Mouse (Mus musculus) stomach, embryonic 14.5 days (tissue): ENCODE measurements around the gene Cox6b2. TPM values are rescaled to one million over a fixed set of nuclear protein-coding genes. Genes with fewer than 3 reads are reported as not detected.

ENCODE experiments used
- ATAC-seq: fragments of 200-750 bp; cut with Nextera tagmentation; 2 replicates; pipeline ENCODE4 v1.8.0; 2017; ENCODE audit warnings: low read depth, moderate TSS enrichment; ENCODE audit not compliant: insufficient number of reproducible peaks, insufficient read depth, low FRiP score
- H3K27ac ChIP-seq: fragments of 300-500 bp; sonication (generic); 2 replicates; pipeline ENCODE4 v1.5.1; 2014; ENCODE audit warnings: mild to moderate bottlenecking, low read length, moderate library complexity, mixed read lengths
- H3K27me3 ChIP-seq: fragments of 300-500 bp; sonication (generic); 2 replicates; pipeline ENCODE4 v1.6.1; 2014; ENCODE audit warnings: low read length, control low read depth, mixed read lengths; ENCODE audit not compliant: control insufficient read depth, insufficient read depth
- H3K36me3 ChIP-seq: fragments of 300-500 bp; sonication (generic); 2 replicates; pipeline ENCODE4 v1.6.1; 2014; ENCODE audit warnings: mild to moderate bottlenecking, control low read depth, low read length, moderate library complexity, mixed read lengths; ENCODE audit not compliant: control insufficient read depth, insufficient read depth
- H3K4me1 ChIP-seq: fragments of 300-500 bp; sonication (generic); 2 replicates; pipeline ENCODE4 v1.6.1; 2014; ENCODE audit warnings: low read length, control low read depth, mixed read lengths; ENCODE audit not compliant: control insufficient read depth, insufficient read depth
- H3K4me2 ChIP-seq: fragments of 300-500 bp; sonication (generic); replicated peaks from 2 replicates; pipeline ENCODE4 v1.6.1; 2014; ENCODE audit warnings: low read depth, low read length, control low read depth
- H3K4me3 ChIP-seq: fragments of 300-500 bp; sonication (generic); 2 replicates; pipeline ENCODE4 v1.5.1; 2014; ENCODE audit warnings: low read depth, low read length, control low read depth
- H3K9ac ChIP-seq: fragments of 300-500 bp; sonication (generic); replicated peaks from 2 replicates; pipeline ENCODE4 v1.6.1; 2014; ENCODE audit warnings: low read depth, mild to moderate bottlenecking, control low read depth, low read length, moderate library complexity, mixed read lengths
- H3K9me3 ChIP-seq: fragments of 300-500 bp; sonication (generic); 2 replicates; pipeline ENCODE4 v1.6.1; 2016; ENCODE audit warnings: low read depth, low read length, control low read depth; ENCODE audit not compliant: control insufficient read depth
- WGBS: fragments of 180-500 bp; shearing (Covaris S2); extraction: QIAGEN DNeasy Blood & Tissue Kit; methylation state at CpG from one replicate; pipeline ENCODE4 v1.1.7; 2014; 5-methylcytosine and 5-hydroxymethylcytosine counted together
- polyA plus RNA-seq: library from polyadenylated mRNA; unstranded; fragments of >200 nt; fragmentation: Nextera tagmentation; extraction: Ambion mirVana; gene quantifications from 2 replicates; pipeline ENCODE4 v1.2.1, GENCODE M21; 2014

Cox6b2 gene
- polyA plus RNA-seq, 1 experiment from 2014 or later, result 85.2 TPM

- no peak overlapping the region for H3K9ac ChIP-seq
- peaks cover 14% of the 10 kb centered on the region for H3K27me3 ChIP-seq
- H3K36me3 ChIP-seq, result no peaks in the 10 kb centered on the region
- ATAC-seq, result peak; percentile 57
- 2% methylated on average over 28 of the region's 56 CpGs for WGBS
- peak overlapping the region; percentile 36 for H3K4me3 ChIP-seq
- 0 out of 2 replicates have a peak, but pooled peaks cover 22% of the 10 kb centered on the region for H3K4me1 ChIP-seq
- no peak overlapping the region for H3K27ac ChIP-seq
- no peaks in the 10 kb centered on the region for H3K9me3 ChIP-seq
- peak overlapping the region; percentile 54 for H3K4me2 ChIP-seq
These were observed 24.3 kb upstream of the Cox6b2 start for GRCm38 (mm10) chr7:4776861-4777830.

GRCm38 (mm10) chr7:4776131-4776530 is 23.2 kb upstream of the Cox6b2 start:
- H3K4me1 ChIP-seq, result 0 out of 2 replicates have a peak, but pooled peaks cover 19% of the 10 kb centered on the region
- 46% methylated on average over 10 of the region's 10 CpGs for WGBS
- H3K27me3 ChIP-seq, result peaks cover 14% of the 10 kb centered on the region
- H3K4me2 ChIP-seq, result no peak overlapping the region
- H3K36me3 ChIP-seq, result no peaks in the 10 kb centered on the region
- ATAC-seq, result no peak
- no peak overlapping the region for H3K9ac ChIP-seq
- H3K9me3 ChIP-seq, result no peaks in the 10 kb centered on the region
- no peak overlapping the region for H3K4me3 ChIP-seq
- no peak overlapping the region for H3K27ac ChIP-seq

GRCm38 (mm10) chr7:4771202-4771601 is 18.3 kb upstream of the Cox6b2 start, which contains the start of gene Fam71e2:
TSS of gene Fam71e2 (minus strand) at chr7:4771302.
- H3K4me2 ChIP-seq, result no peak within 1 kb of the TSS
- peaks cover 5% of the 10 kb centered on the region for H3K27me3 ChIP-seq
- 73% methylated on average over 3 of the region's 5 CpGs for WGBS
- H3K4me3 ChIP-seq, result no peak within 1 kb of the TSS
- no peaks in the 10 kb centered on the region for H3K9me3 ChIP-seq
- no peak within 1 kb of the TSS for H3K27ac ChIP-seq
- no peak within 1 kb of the TSS for H3K9ac ChIP-seq
- no peak for ATAC-seq
- H3K4me1 ChIP-seq, result no peaks in the 10 kb centered on the region
- no peaks in the 10 kb centered on the region for H3K36me3 ChIP-seq

GRCm38 (mm10) chr7:4764946-4765710 is 12.2 kb upstream of the Cox6b2 start:
- no peaks in the 10 kb centered on the region for H3K36me3 ChIP-seq
- H3K27ac ChIP-seq, result no peak overlapping the region
- no peak overlapping the region for H3K9ac ChIP-seq
- no peak overlapping the region for H3K4me3 ChIP-seq
- no peaks in the 10 kb centered on the region for H3K4me1 ChIP-seq
- WGBS, result 15% methylated on average over 4 of the region's 4 CpGs
- no peaks in the 10 kb centered on the region for H3K27me3 ChIP-seq
- no peak for ATAC-seq
- no peaks in the 10 kb centered on the region for H3K9me3 ChIP-seq
- H3K4me2 ChIP-seq, result no peak overlapping the region

GRCm38 (mm10) chr7:4759670-4760069 is 6.8 kb upstream of the Cox6b2 start:
- no peak overlapping the region for H3K27ac ChIP-seq
- no peaks in the 10 kb centered on the region for H3K9me3 ChIP-seq
- no peaks in the 10 kb centered on the region for H3K27me3 ChIP-seq
- H3K4me2 ChIP-seq, result no peak overlapping the region
- H3K9ac ChIP-seq, result no peak overlapping the region
- H3K4me1 ChIP-seq, result no peaks in the 10 kb centered on the region
- no peak for ATAC-seq
- 38% methylated on average over 1 of the region's 1 CpGs for WGBS
- no peak overlapping the region for H3K4me3 ChIP-seq
- no peaks in the 10 kb centered on the region for H3K36me3 ChIP-seq

GRCm38 (mm10) chr7:4751971-4752820 is 698 bp downstream of the Cox6b2 start:
- 3% methylated on average over 29 of the region's 30 CpGs for WGBS
- no peaks in the 10 kb centered on the region for H3K27me3 ChIP-seq
- H3K9me3 ChIP-seq, result no peaks in the 10 kb centered on the region
- H3K9ac ChIP-seq, result peak overlapping the region; percentile 28; the same call in 1 of the 2 replicates
- H3K4me2 ChIP-seq, result peak overlapping the region; percentile 61
- no peaks in the 10 kb centered on the region for H3K36me3 ChIP-seq
- peaks cover 14% of the 10 kb centered on the region for H3K4me1 ChIP-seq
- ATAC-seq, result peak; percentile 76
- H3K27ac ChIP-seq, result peak overlapping the region; percentile 55; the same call in 1 of the 2 replicates
- peak overlapping the region; percentile 41 for H3K4me3 ChIP-seq

GRCm38 (mm10) chr7:4749169-4749568 is 3.7 kb downstream of the Cox6b2 start:
- Histone ChIP-seq H3K36me3 (peaks cover 12% of the 10 kb centered on the region), H3K9me3 (no peaks in the 10 kb centered on the region), H3K27ac (no peak overlapping the region), H3K27me3 (no peaks in the 10 kb centered on the region), H3K4me1 (peaks cover 14% of the 10 kb centered on the region), H3K4me2 (no peak overlapping the region), H3K4me3 (no peak overlapping the region), H3K9ac (no peak overlapping the region)
- ATAC-seq, result no peak
- 76% methylated on average over 2 of the region's 2 CpGs for WGBS

- WGBS, result 72% methylated on average over 4 of the region's 4 CpGs
- Histone ChIP-seq H3K27ac (no peak overlapping the region), H3K9ac (no peak overlapping the region), H3K27me3 (no peaks in the 10 kb centered on the region), H3K9me3 (no peaks in the 10 kb centered on the region), H3K4me2 (no peak overlapping the region), H3K4me3 (no peak overlapping the region), H3K4me1 (peaks cover 14% of the 10 kb centered on the region), H3K36me3 (peaks cover 12% of the 10 kb centered on the region)
- ATAC-seq, result no peak
These were observed 4.6 kb downstream of the Cox6b2 start for GRCm38 (mm10) chr7:4748321-4748720.
